ENCODE assay signal across 26 mouse cellular contexts in the genomic region with DNA sequence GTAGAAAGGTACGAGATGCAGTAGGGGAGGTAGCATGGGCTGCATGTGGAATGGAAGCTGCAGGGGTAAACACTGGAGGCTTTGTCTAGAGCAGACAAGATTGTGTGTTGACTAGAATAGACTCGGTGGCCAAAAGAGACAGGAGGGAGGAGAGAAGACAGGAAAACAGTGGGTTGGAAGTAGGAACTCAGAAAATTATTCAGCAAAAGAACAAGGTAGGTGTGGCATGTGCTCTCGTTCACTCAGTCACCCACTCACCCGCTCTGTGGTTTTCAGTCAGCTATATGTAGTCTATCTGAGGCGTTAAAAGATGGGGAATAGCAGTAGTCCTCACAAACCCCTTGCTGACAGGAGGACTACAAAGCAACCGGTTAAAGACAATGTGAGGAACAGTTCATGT.
DNase-seq lines count a peak whose midpoint lies in the region; ATAC-seq and TF ChIP-seq lines count a peak whose summit lies in the region.
"Had no signal": no experiment of that assay in that cellular context is flagged by ENCODE, and none has a peak within 500 bp of the region (broad histone marks: within the 10 kb centered on the region; RNA-seq: fewer than 3 reads in every experiment).

No protein-coding gene starts in this region.

- no peak for TF ChIP-seq CTCF in cerebellum, adult 2 months (IDR thresholded peaks at IDR 0.05; ENCODE audit: borderline replicate concordance, insufficient read depth, low read depth, low read length)

- no peaks in the 10 kb centered on the region for H3K9me3 ChIP-seq in midbrain, embryonic 11.5 days (ENCODE audit: control insufficient read depth, low read length)
- H3K9me3 ChIP-seq in midbrain, embryonic 14.5 days (ENCODE audit: control insufficient read depth, low read length), result no peaks in the 10 kb centered on the region
- H3K9me3 ChIP-seq: embryonic facial prominence, embryonic 10.5 days; embryonic facial prominence, embryonic 12.5 days; forebrain, embryonic 13.5 days; forebrain, embryonic 15.5 days had no signal

- H3K4me1 ChIP-seq in midbrain, embryonic 11.5 days (ENCODE audit: control insufficient read depth, insufficient read depth, low read length), result no peaks in the 10 kb centered on the region
- H3K4me1 ChIP-seq in midbrain, embryonic 14.5 days (ENCODE audit: control insufficient read depth, insufficient read depth, low read length), result no peaks in the 10 kb centered on the region
- H3K4me1 ChIP-seq in cerebellum, adult 2 months (ENCODE audit: control insufficient read depth, insufficient read depth, low read length), result no peaks in the 10 kb centered on the region
- H3K4me1 ChIP-seq: forebrain, embryonic 13.5 days; forebrain, embryonic 15.5 days had no signal

- H3K27me3 ChIP-seq in midbrain, embryonic 11.5 days (ENCODE audit: control insufficient read depth, insufficient read depth, low read length), result no peaks in the 10 kb centered on the region
- no peaks in the 10 kb centered on the region for H3K27me3 ChIP-seq in midbrain, embryonic 14.5 days (ENCODE audit: control insufficient read depth, insufficient read depth, low read length)
- H3K27me3 ChIP-seq in cerebellum, adult 2 months (ENCODE audit: control insufficient read depth, insufficient read depth, low read length), result no peaks in the 10 kb centered on the region
- H3K27me3 ChIP-seq: CH12.LX; embryonic facial prominence, embryonic 12.5 days; forebrain, embryonic 13.5 days; forebrain, embryonic 15.5 days; Patski had no signal

- WGBS in midbrain, embryonic 11.5 days, result 88% methylated on average over 6 of the region's 6 CpGs
- WGBS in midbrain, embryonic 14.5 days, result 91% methylated on average over 6 of the region's 6 CpGs
- 88% methylated on average over 6 of the region's 6 CpGs for WGBS in cerebellum, adult 2 months

- no peak overlapping the region for H3K4me3 ChIP-seq in midbrain, embryonic 11.5 days (ENCODE audit: low read depth, low read length)
- no peak overlapping the region for H3K4me3 ChIP-seq in midbrain, embryonic 14.5 days (replicated peaks; ENCODE audit: low read depth, low read length)
- H3K4me3 ChIP-seq in cerebellum, adult 2 months (replicated peaks; ENCODE audit: insufficient read depth, low read depth, low read length), result no peak overlapping the region
- H3K4me3 ChIP-seq: embryonic facial prominence, embryonic 10.5 days; embryonic facial prominence, embryonic 12.5 days; forebrain, embryonic 13.5 days; forebrain, embryonic 15.5 days had no signal

- no peak overlapping the region for H3K9ac ChIP-seq in midbrain, embryonic 11.5 days (ENCODE audit: low read length)
- no peak overlapping the region for H3K9ac ChIP-seq in midbrain, embryonic 14.5 days (replicated peaks; ENCODE audit: low read length)
- H3K9ac ChIP-seq: embryonic facial prominence, embryonic 12.5 days; forebrain, embryonic 13.5 days; forebrain, embryonic 15.5 days had no signal

- ATAC-seq in frontal cortex, adult (ENCODE audit: low TSS enrichment), result peak; percentile 95
- ATAC-seq in midbrain, embryonic 11.5 days (ENCODE audit: low FRiP score), result no peak
- ATAC-seq in midbrain, embryonic 14.5 days (ENCODE audit: low FRiP score, low TSS enrichment), result no peak
- ATAC-seq: activated CD4-positive, CD25-positive, alpha-beta regulatory T cell, adult 4 months; CD4-positive, CD25-positive, alpha-beta regulatory T cell, adult 4 months; forebrain, embryonic 13.5 days; forebrain, embryonic 15.5 days; Patski had no signal

- no peak overlapping the region for H3K4me2 ChIP-seq in midbrain, embryonic 11.5 days
- H3K4me2 ChIP-seq in midbrain, embryonic 14.5 days (ENCODE audit: low read length), result no peak overlapping the region
- H3K4me2 ChIP-seq: embryonic facial prominence, embryonic 12.5 days; forebrain, embryonic 13.5 days; forebrain, embryonic 15.5 days had no signal

- no peaks in the 10 kb centered on the region for H3K36me3 ChIP-seq in midbrain, embryonic 11.5 days (ENCODE audit: control insufficient read depth, insufficient read depth, low read length)
- no peaks in the 10 kb centered on the region for H3K36me3 ChIP-seq in midbrain, embryonic 14.5 days (ENCODE audit: control insufficient read depth, insufficient read depth, low read length)
- H3K36me3 ChIP-seq: embryonic facial prominence, embryonic 10.5 days; embryonic facial prominence, embryonic 12.5 days; forebrain, embryonic 15.5 days; G1E had no signal

- no peak for TF ChIP-seq POLR2A in cerebellum, adult 2 months (IDR thresholded peaks at IDR 0.05; ENCODE audit: borderline replicate concordance, insufficient read depth, low read length)

- DNase-seq in frontal cortex, postnatal 25 days (ENCODE audit: low spot score in 2 of 2), result no peak
- DNase-seq in midbrain, embryonic 11.5 days (ENCODE audit: low spot score, missing footprints), result peak; percentile 49
- no peak for DNase-seq in midbrain, embryonic 14.5 days
- peak; percentile 18 to 19 for DNase-seq in right cerebral cortex, adult 2 months (ENCODE audit: low spot score in 2 of 2)
- no peak for DNase-seq in right cerebral cortex, postnatal 25 days
- peak; percentile 70 for DNase-seq in telencephalon, adult 2 months (ENCODE audit: low read depth, low spot score)
- DNase-seq in cerebellum, adult 2 months, result no peak
- DNase-seq: adrenal gland, adult 8-10 months; adrenal gland, postnatal 14 days; adrenal gland, postnatal 36 days; B cell, adult 2 months; cerebellum, adult 11 months; cerebellum, adult 18-20 months; cerebellum, adult 9-10 months; cerebellum, postnatal 10 days; cerebellum, postnatal 25 days had no signal

- H3K27ac ChIP-seq in midbrain, embryonic 11.5 days (ENCODE audit: low read depth, low read length), result no peak overlapping the region
- H3K27ac ChIP-seq in midbrain, embryonic 14.5 days (replicated peaks; ENCODE audit: low read depth, low read length), result no peak overlapping the region
- no peak overlapping the region for H3K27ac ChIP-seq in cerebellum, adult 2 months (ENCODE audit: insufficient read depth, low read length)
- H3K27ac ChIP-seq: embryonic facial prominence, embryonic 10.5 days; embryonic facial prominence, embryonic 12.5 days; forebrain, embryonic 13.5 days; forebrain, embryonic 15.5 days had no signal

Comparison
In these comparisons a context has a peak if more than half of its experiments do, and no peak if none do; other contexts are left out.
1. DNase-seq: peak in midbrain, embryonic 11.5 days (single experiment), right cerebral cortex, adult 2 months (2 of 2) and telencephalon, adult 2 months (single experiment); none in frontal cortex, postnatal 25 days (0 of 2), midbrain, embryonic 14.5 days (single experiment), right cerebral cortex, postnatal 25 days (single experiment) and cerebellum, adult 2 months (0 of 2).